Mouse (Mus musculus) heart, adult 2 months (tissue): ENCODE results near the gene Acaca. TPM values are rescaled to one million over a fixed set of nuclear protein-coding genes. Genes with fewer than 3 reads are reported as not detected.

Experiments used
- DNase-seq, 2 experiments: peaks; one replicate each; pipeline ENCODE4 v3.0.0; 2021
- H3K27ac ChIP-seq: fragments of 200-600 bp; 2 replicates; pipeline ENCODE4 v1.8.1; 2022
- H3K27me3 ChIP-seq: fragments of 200-500 bp; 2 replicates; pipeline ENCODE4 v1.6.1; 2012; ENCODE audit warnings: mild to moderate bottlenecking, low read length, inconsistent platforms, mixed read lengths; ENCODE audit not compliant: control insufficient read depth, insufficient read depth
- H3K36me3 ChIP-seq: fragments of 200-500 bp; 2 replicates; pipeline ENCODE4 v1.6.1; 2012; ENCODE audit warnings: low read length, inconsistent platforms; ENCODE audit not compliant: control insufficient read depth, insufficient read depth
- H3K4me1 ChIP-seq: fragments of 200-500 bp; 2 replicates; pipeline ENCODE4 v1.6.1; 2011; ENCODE audit warnings: low read length; ENCODE audit not compliant: control insufficient read depth, insufficient read depth
- H3K4me3 ChIP-seq: fragments of 200-600 bp; 2 replicates; pipeline ENCODE4 v1.8.1; 2022
- H3K79me2 ChIP-seq: fragments of 200-500 bp; replicated peaks from 2 replicates; pipeline ENCODE4 v1.6.1; 2012; ENCODE audit warnings: mild to moderate bottlenecking, inconsistent platforms, low read length, moderate library complexity, mixed read lengths; ENCODE audit not compliant: control insufficient read depth, insufficient read depth
- H3K9ac ChIP-seq: fragments of 200-500 bp; 2 replicates; pipeline ENCODE4 v1.6.1; 2012; ENCODE audit warnings: low read depth, mild to moderate bottlenecking, control low read depth, inconsistent platforms, low read length, mixed read lengths
- CTCF ChIP-seq: fragments of 200-600 bp; IDR thresholded peaks from 2 replicates; pipeline ENCODE4 v1.8.1; 2022; ENCODE audit warnings: antibody characterized with exemption, mild to moderate bottlenecking, moderate library complexity
- EP300 ChIP-seq: fragments of 200-500 bp; IDR thresholded peaks from 2 replicates; pipeline ENCODE4 v1.6.1; 2011; ENCODE audit warnings: low read depth, low read length, control low read depth; ENCODE audit not compliant: insufficient read depth
- POLR2A ChIP-seq: fragments of 200-500 bp; IDR thresholded peaks from 2 replicates; pipeline ENCODE4 v1.6.1; 2011; ENCODE audit warnings: mild to moderate bottlenecking, low read depth, low read length, control low read depth; ENCODE audit not compliant: insufficient read depth
- WGBS: fragments of 180-500 bp; shearing (Covaris S2); methylation state at CpG from one replicate; pipeline ENCODE4 v1.1.7; 2018; 5-methylcytosine and 5-hydroxymethylcytosine counted together
- intact Hi-C: fragments of 180-260 bp; cut with DNase I; formaldehyde crosslinking; loops from one replicate; pipeline ENCODE4 v1.15.1; 2025
- polyA plus RNA-seq: library from polyadenylated mRNA; depleted of rRNA; stranded (reverse); fragments of >200 nt; gene quantifications from 2 replicates; pipeline ENCODE4 v1.2.3, GENCODE M21; 2012
- total RNA-seq, 2 experiments: library from RNA; stranded (reverse); gene quantifications; 2 replicates each; pipeline ENCODE4 v1.2.3; 2021

Acaca gene
- total and polyA plus RNA-seq, 3 experiments: 19.4 to 25.9 (median 20.0) TPM

- WGBS: 82% methylated on average over 7 of the region's 7 CpGs
- TF ChIP-seq POLR2A (no peak), EP300 (no peak), CTCF (no peak)
- Histone ChIP-seq H3K36me3 (peaks cover 2% of the 10 kb centered on the region; the same call in 1 of the 2 replicates), H3K79me2 (no peaks in the 10 kb centered on the region), H3K4me3 (no peak overlapping the region), H3K4me1 (no peaks in the 10 kb centered on the region), H3K27me3 (no peaks in the 10 kb centered on the region), H3K9ac (no peak overlapping the region), H3K27ac (no peak overlapping the region)
- no peak for DNase-seq
- intact Hi-C loops: no loop called here
Measured at GRCm38 (mm10) chr11:84282944-84283703, 153.7 kb downstream of the Acaca start.

GRCm38 (mm10) chr11:84290781-84291180 is 161.3 kb downstream of the Acaca start:
- Histone ChIP-seq H3K4me1 (peaks cover 2% of the 10 kb centered on the region), H3K4me3 (no peak overlapping the region), H3K36me3 (peaks cover 3% of the 10 kb centered on the region), H3K79me2 (no peaks in the 10 kb centered on the region), H3K27ac (no peak overlapping the region), H3K9ac (no peak overlapping the region), H3K27me3 (no peaks in the 10 kb centered on the region)
- intact Hi-C loops: no loop called here
- no peak for DNase-seq
- WGBS: 23% methylated on average over 3 of the region's 3 CpGs
- TF ChIP-seq CTCF (no peak), EP300 (no peak), POLR2A (no peak)

- Histone ChIP-seq H3K9ac (no peak overlapping the region), H3K4me1 (peaks cover 2% of the 10 kb centered on the region), H3K27ac (no peak overlapping the region), H3K36me3 (peaks cover 2% of the 10 kb centered on the region; the same call in 1 of the 2 replicates), H3K79me2 (no peaks in the 10 kb centered on the region), H3K4me3 (no peak overlapping the region), H3K27me3 (no peaks in the 10 kb centered on the region)
- TF ChIP-seq POLR2A (no peak), CTCF (no peak), EP300 (no peak)
- DNase-seq: no peak
- 82% methylated on average over 3 of the region's 3 CpGs for WGBS
- intact Hi-C loops: no loop called here
Measured at GRCm38 (mm10) chr11:84292532-84292931, 163.1 kb downstream of the Acaca start.

- no peaks in the 10 kb centered on the region for H3K79me2 ChIP-seq
- peaks cover 2% of the 10 kb centered on the region for H3K4me1 ChIP-seq
- no peaks in the 10 kb centered on the region for H3K27me3 ChIP-seq
- H3K36me3 ChIP-seq: peaks cover 2% of the 10 kb centered on the region; the same call in 1 of the 2 replicates
- no peak overlapping the region for H3K9ac ChIP-seq
- no peak for DNase-seq
- H3K27ac ChIP-seq: no peak overlapping the region
- H3K4me3 ChIP-seq: no peak overlapping the region
- 93% methylated on average over 3 of the region's 3 CpGs for WGBS
- intact Hi-C loops: no loop called here
- TF ChIP-seq EP300 (no peak), CTCF (no peak), POLR2A (no peak)
Measured at GRCm38 (mm10) chr11:84293288-84293687, 163.8 kb downstream of the Acaca start.

GRCm38 (mm10) chr11:84296337-84296736 is 166.9 kb downstream of the Acaca start:
- WGBS: 87% methylated on average over 2 of the region's 2 CpGs

GRCm38 (mm10) chr11:84305474-84305873 is 176.0 kb downstream of the Acaca start:
- Histone ChIP-seq H3K79me2 (no peaks in the 10 kb centered on the region), H3K9ac (no peak overlapping the region), H3K36me3 (no peaks in the 10 kb centered on the region), H3K4me1 (no peaks in the 10 kb centered on the region), H3K27me3 (no peaks in the 10 kb centered on the region), H3K27ac (no peak overlapping the region), H3K4me3 (no peak overlapping the region)
- no peak for DNase-seq
- 88% methylated on average over 1 of the region's 1 CpGs for WGBS
- intact Hi-C loops: no loop called here
- TF ChIP-seq EP300 (no peak), CTCF (no peak), POLR2A (no peak)

More at GRCm38 (mm10) chr11:84296337-84296736, 166.9 kb downstream of the Acaca start:
- Histone ChIP-seq H3K9ac (no peak overlapping the region), H3K4me3 (no peak overlapping the region), H3K79me2 (no peaks in the 10 kb centered on the region), H3K36me3 (no peaks in the 10 kb centered on the region), H3K4me1 (no peaks in the 10 kb centered on the region), H3K27ac (no peak overlapping the region), H3K27me3 (no peaks in the 10 kb centered on the region)
- intact Hi-C loops: no loop called here
- no peak for DNase-seq
- no peak for TF ChIP-seq EP300
- TF ChIP-seq CTCF: no peak
- no peak for TF ChIP-seq POLR2A
